Comparison of ENCODE assay signal across 28 mouse cellular contexts in the genomic region with DNA sequence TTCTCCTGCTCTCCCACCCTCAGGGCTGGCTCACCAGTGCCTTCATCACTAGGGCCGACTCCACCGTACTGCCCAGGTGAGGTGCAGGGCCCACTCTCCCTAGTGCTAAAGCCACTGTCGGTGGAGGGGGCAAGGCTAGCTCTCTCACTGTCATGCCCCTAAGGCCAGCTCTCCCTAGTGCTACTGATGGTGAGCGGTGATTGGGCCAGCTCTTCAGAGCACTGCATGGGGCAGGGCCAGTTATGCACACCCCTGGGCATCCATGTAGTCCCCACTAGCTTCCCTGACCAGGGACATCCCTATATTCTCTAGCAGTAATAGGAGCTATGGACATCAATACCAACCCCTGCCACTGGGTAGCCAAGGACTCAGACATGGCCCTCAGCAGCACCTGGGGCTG.
DNase-seq lines count a peak whose midpoint lies in the region; ATAC-seq and TF ChIP-seq lines count a peak whose summit lies in the region.
"Had no signal": no experiment of that assay in that cellular context is flagged by ENCODE, and none has a peak within 500 bp of the region (broad histone marks: within the 10 kb centered on the region; RNA-seq: fewer than 3 reads in every experiment).

No protein-coding gene starts in this region.

- ATAC-seq in heart, embryonic 12.5 days (ENCODE audit: insufficient number of reproducible peaks, low FRiP score): peak; percentile 19; the same call in 1 of the 2 replicates
- no peak; the same call in 1 of the 2 replicates for ATAC-seq in heart, embryonic 11.5 days (replicated peaks; ENCODE audit: insufficient number of reproducible peaks, low FRiP score, low TSS enrichment)
- 0 out of 2 replicates have a peak, but pooled peaks have one; percentile 37 for ATAC-seq in kidney, postnatal 0 days (replicated peaks; ENCODE audit: low FRiP score, low read depth)
- ATAC-seq in kidney, embryonic 14.5 days (ENCODE audit: low FRiP score, low TSS enrichment): no peak
- 0 out of 2 replicates have a peak, but pooled peaks have one; percentile 55 for ATAC-seq in midbrain, embryonic 13.5 days
- ATAC-seq in midbrain, embryonic 16.5 days: no peak
- peak; percentile 43; the same call in 1 of the 2 replicates for ATAC-seq in embryonic facial prominence, embryonic 15.5 days (ENCODE audit: insufficient number of reproducible peaks, low FRiP score, low TSS enrichment, low read depth)
- ATAC-seq: CD4-positive, CD25-positive, alpha-beta regulatory T cell, adult 4 months; forebrain, embryonic 13.5 days; hindbrain, embryonic 16.5 days; intestine, embryonic 15.5 days had no signal

- H3K4me2 ChIP-seq in heart, embryonic 12.5 days: no peak overlapping the region
- H3K4me2 ChIP-seq in heart, embryonic 11.5 days: no peak overlapping the region
- no peak overlapping the region for H3K4me2 ChIP-seq in kidney, postnatal 0 days (ENCODE audit: low read length)
- H3K4me2 ChIP-seq in kidney, embryonic 14.5 days (replicated peaks; ENCODE audit: low read depth, low read length): no peak overlapping the region
- no peak overlapping the region for H3K4me2 ChIP-seq in midbrain, embryonic 13.5 days (replicated peaks)
- H3K4me2 ChIP-seq in midbrain, embryonic 16.5 days (ENCODE audit: low read length): no peak overlapping the region
- H3K4me2 ChIP-seq in embryonic facial prominence, embryonic 15.5 days (replicated peaks): no peak overlapping the region
- H3K4me2 ChIP-seq: forebrain, embryonic 13.5 days; intestine, embryonic 15.5 days; neural tube, embryonic 15.5 days had no signal

- H3K36me3 ChIP-seq in heart, embryonic 12.5 days: no peaks in the 10 kb centered on the region
- no peaks in the 10 kb centered on the region for H3K36me3 ChIP-seq in heart, embryonic 11.5 days (ENCODE audit: control insufficient read depth, insufficient read depth, low read length)
- no peaks in the 10 kb centered on the region for H3K36me3 ChIP-seq in kidney, postnatal 0 days (ENCODE audit: insufficient read depth, low read length)
- H3K36me3 ChIP-seq in kidney, embryonic 14.5 days (ENCODE audit: control insufficient read depth, insufficient read depth, low read length): no peaks in the 10 kb centered on the region
- no peaks in the 10 kb centered on the region for H3K36me3 ChIP-seq in midbrain, embryonic 13.5 days
- no peaks in the 10 kb centered on the region for H3K36me3 ChIP-seq in midbrain, embryonic 16.5 days (ENCODE audit: control insufficient read depth, insufficient read depth, low read length)
- no peaks in the 10 kb centered on the region for H3K36me3 ChIP-seq in embryonic facial prominence, embryonic 15.5 days
- H3K36me3 ChIP-seq: intestine, embryonic 15.5 days; neural tube, embryonic 15.5 days had no signal

- H3K27me3 ChIP-seq in heart, embryonic 12.5 days (replicated peaks): 0 out of 2 replicates have a peak, but pooled peaks cover 4% of the 10 kb centered on the region
- no peaks in the 10 kb centered on the region for H3K27me3 ChIP-seq in heart, embryonic 11.5 days (ENCODE audit: control insufficient read depth, insufficient read depth, low read length)
- H3K27me3 ChIP-seq in kidney, postnatal 0 days (ENCODE audit: insufficient read depth, low read length): no peaks in the 10 kb centered on the region
- no peaks in the 10 kb centered on the region for H3K27me3 ChIP-seq in kidney, embryonic 14.5 days (ENCODE audit: control insufficient read depth, insufficient read depth, low read length)
- H3K27me3 ChIP-seq in midbrain, embryonic 13.5 days: no peaks in the 10 kb centered on the region
- no peaks in the 10 kb centered on the region for H3K27me3 ChIP-seq in midbrain, embryonic 16.5 days (ENCODE audit: control insufficient read depth, insufficient read depth, low read depth, low read length)
- H3K27me3 ChIP-seq in embryonic facial prominence, embryonic 15.5 days: no peaks in the 10 kb centered on the region
- H3K27me3 ChIP-seq: forebrain, embryonic 13.5 days; intestine, embryonic 15.5 days; neural tube, embryonic 15.5 days had no signal

- H3K9ac ChIP-seq in heart, embryonic 12.5 days: no peak overlapping the region
- no peak overlapping the region for H3K9ac ChIP-seq in heart, embryonic 11.5 days (ENCODE audit: low read depth, low read length)
- no peak overlapping the region for H3K9ac ChIP-seq in kidney, postnatal 0 days (ENCODE audit: low read depth, low read length)
- H3K9ac ChIP-seq in kidney, embryonic 14.5 days (ENCODE audit: low read depth, low read length): no peak overlapping the region
- no peak overlapping the region for H3K9ac ChIP-seq in midbrain, embryonic 13.5 days (replicated peaks)
- no peak overlapping the region for H3K9ac ChIP-seq in midbrain, embryonic 16.5 days (ENCODE audit: low read depth, low read length)
- no peak overlapping the region for H3K9ac ChIP-seq in embryonic facial prominence, embryonic 15.5 days
- H3K9ac ChIP-seq: forebrain, embryonic 13.5 days; intestine, embryonic 15.5 days; liver, embryonic 14.5 days; neural tube, embryonic 15.5 days had no signal

- 87% methylated on average over 4 of the region's 4 CpGs for WGBS in heart, embryonic 12.5 days
- 91% methylated on average over 4 of the region's 4 CpGs for WGBS in heart, embryonic 11.5 days (ENCODE audit: insufficient replicate concordance)
- WGBS in kidney, postnatal 0 days: 91% methylated on average over 4 of the region's 4 CpGs
- WGBS in kidney, embryonic 14.5 days: 85% methylated on average over 4 of the region's 4 CpGs
- WGBS in midbrain, embryonic 13.5 days: 93% methylated on average over 4 of the region's 4 CpGs
- 87% methylated on average over 4 of the region's 4 CpGs for WGBS in midbrain, embryonic 16.5 days
- WGBS in embryonic facial prominence, embryonic 15.5 days: 82% methylated on average over 4 of the region's 4 CpGs

- H3K4me1 ChIP-seq in heart, embryonic 12.5 days (replicated peaks): peaks cover 11% of the 10 kb centered on the region
- peaks cover 9% of the 10 kb centered on the region; the same call in 1 of the 2 replicates for H3K4me1 ChIP-seq in heart, embryonic 11.5 days (ENCODE audit: control insufficient read depth, insufficient read depth, low read length)
- H3K4me1 ChIP-seq in kidney, postnatal 0 days (replicated peaks; ENCODE audit: insufficient read depth, low read length): no peaks in the 10 kb centered on the region
- no peaks in the 10 kb centered on the region for H3K4me1 ChIP-seq in kidney, embryonic 14.5 days (ENCODE audit: control insufficient read depth, insufficient read depth, low read length)
- no peaks in the 10 kb centered on the region for H3K4me1 ChIP-seq in midbrain, embryonic 13.5 days (replicated peaks)
- no peaks in the 10 kb centered on the region for H3K4me1 ChIP-seq in midbrain, embryonic 16.5 days (ENCODE audit: control insufficient read depth, insufficient read depth, low read length)
- no peaks in the 10 kb centered on the region for H3K4me1 ChIP-seq in embryonic facial prominence, embryonic 15.5 days
- H3K4me1 ChIP-seq: forebrain, embryonic 13.5 days; neural tube, embryonic 15.5 days had no signal

- DNase-seq in kidney, postnatal 0 days (ENCODE audit: low spot score): no peak
- DNase-seq: adrenal gland, postnatal 14 days; cerebellum, adult 2 months; cerebellum, postnatal 14 days; gastrocnemius, postnatal 10 days; heart, postnatal 36 days; kidney, adult 8-10 months; kidney, postnatal 25 days; liver; lung, adult 2 months; retina, postnatal 1 day; right cerebral cortex, postnatal 25 days; thymus, adult 18-20 months; thymus, postnatal 36 days had no signal

- TF ChIP-seq CTCF in kidney, postnatal 0 days (IDR thresholded peaks at IDR 0.05; ENCODE audit: low read depth): no peak

- no peaks in the 10 kb centered on the region for H3K9me3 ChIP-seq in heart, embryonic 12.5 days (replicated peaks)
- no peaks in the 10 kb centered on the region for H3K9me3 ChIP-seq in heart, embryonic 11.5 days (replicated peaks; ENCODE audit: control insufficient read depth, low read length)
- no peaks in the 10 kb centered on the region for H3K9me3 ChIP-seq in kidney, postnatal 0 days (replicated peaks; ENCODE audit: low read length)
- no peaks in the 10 kb centered on the region for H3K9me3 ChIP-seq in kidney, embryonic 14.5 days (ENCODE audit: control insufficient read depth, low read length)
- no peaks in the 10 kb centered on the region for H3K9me3 ChIP-seq in midbrain, embryonic 13.5 days
- no peaks in the 10 kb centered on the region for H3K9me3 ChIP-seq in midbrain, embryonic 16.5 days (replicated peaks; ENCODE audit: control insufficient read depth, low read length, poor library complexity, severe bottlenecking)
- no peaks in the 10 kb centered on the region for H3K9me3 ChIP-seq in embryonic facial prominence, embryonic 15.5 days (replicated peaks)
- H3K9me3 ChIP-seq: forebrain, embryonic 13.5 days; intestine, embryonic 15.5 days; neural tube, embryonic 15.5 days had no signal

- H3K27ac ChIP-seq in heart, embryonic 12.5 days (ENCODE audit: poor library complexity, severe bottlenecking): no peak overlapping the region
- H3K27ac ChIP-seq in heart, embryonic 11.5 days (ENCODE audit: low read depth, low read length): no peak overlapping the region
- no peak overlapping the region for H3K27ac ChIP-seq in kidney, postnatal 0 days
- H3K27ac ChIP-seq in kidney, embryonic 14.5 days (ENCODE audit: low read depth, low read length): no peak overlapping the region
- no peak overlapping the region for H3K27ac ChIP-seq in midbrain, embryonic 13.5 days
- H3K27ac ChIP-seq in midbrain, embryonic 16.5 days (ENCODE audit: low read length): no peak overlapping the region
- no peak overlapping the region for H3K27ac ChIP-seq in embryonic facial prominence, embryonic 15.5 days (replicated peaks)
- H3K27ac ChIP-seq: forebrain, embryonic 13.5 days; intestine, embryonic 15.5 days; liver, embryonic 14.5 days; neural tube, embryonic 15.5 days; stomach, postnatal 0 days had no signal

- no peak overlapping the region for H3K4me3 ChIP-seq in heart, embryonic 12.5 days
- no peak overlapping the region for H3K4me3 ChIP-seq in heart, embryonic 11.5 days (ENCODE audit: low read depth, low read length)
- no peak overlapping the region for H3K4me3 ChIP-seq in kidney, postnatal 0 days (replicated peaks; ENCODE audit: low read depth, low read length)
- H3K4me3 ChIP-seq in kidney, embryonic 14.5 days (ENCODE audit: low read length): no peak overlapping the region
- no peak overlapping the region for H3K4me3 ChIP-seq in midbrain, embryonic 13.5 days (replicated peaks)
- no peak overlapping the region for H3K4me3 ChIP-seq in midbrain, embryonic 16.5 days (ENCODE audit: low read depth, low read length)
- H3K4me3 ChIP-seq in embryonic facial prominence, embryonic 15.5 days (replicated peaks): no peak overlapping the region
- H3K4me3 ChIP-seq: erythroblast, embryonic 14.5 days; forebrain, embryonic 13.5 days; intestine, embryonic 15.5 days; neural tube, embryonic 15.5 days had no signal

Comparison
In these comparisons a context has a peak if more than half of its experiments do, and no peak if none do; other contexts are left out.
1. ATAC-seq: peak in heart, embryonic 12.5 days (single experiment), kidney, postnatal 0 days (single experiment), midbrain, embryonic 13.5 days (single experiment) and embryonic facial prominence, embryonic 15.5 days (single experiment); none in heart, embryonic 11.5 days (single experiment), kidney, embryonic 14.5 days (single experiment) and midbrain, embryonic 16.5 days (single experiment).